Mouse (Mus musculus) kidney, adult 2 months (tissue): ENCODE data around the gene Akr1c13. TPM values are rescaled to one million over a fixed set of nuclear protein-coding genes. Genes with fewer than 3 reads are reported as not detected.
"Not testable (repeated sequence)": the region's sequence is repeated elsewhere in the genome, so short reads cannot be mapped to it uniquely, and the experiment has no call there.

ENCODE experiments used
- DNase-seq: peaks from one replicate; pipeline ENCODE4 v3.0.0; 2021
- H3K27ac ChIP-seq: fragments of 200-500 bp; 2 replicates; pipeline ENCODE4 v1.5.1; 2012; ENCODE audit warnings: low read depth, low read length, control low read depth, inconsistent platforms; ENCODE audit not compliant: insufficient read depth
- H3K27me3 ChIP-seq: fragments of 200-500 bp; replicated peaks from 2 replicates; pipeline ENCODE4 v1.6.1; 2012; ENCODE audit warnings: mild to moderate bottlenecking, moderate library complexity, low read length, inconsistent platforms; ENCODE audit not compliant: control insufficient read depth, insufficient read depth
- H3K36me3 ChIP-seq: fragments of 200-500 bp; 2 replicates; pipeline ENCODE4 v1.6.1; 2012; ENCODE audit warnings: mild to moderate bottlenecking, moderate library complexity, low read length, inconsistent platforms; ENCODE audit not compliant: control insufficient read depth, insufficient read depth
- H3K4me1 ChIP-seq: fragments of 200-500 bp; 2 replicates; pipeline ENCODE4 v1.6.1; 2011; ENCODE audit warnings: low read length; ENCODE audit not compliant: control insufficient read depth, insufficient read depth
- H3K4me3 ChIP-seq: fragments of 200-500 bp; 2 replicates; pipeline ENCODE4 v1.5.1; 2011; ENCODE audit warnings: mild to moderate bottlenecking, low read depth, low read length, control low read depth; ENCODE audit not compliant: insufficient read depth
- CTCF ChIP-seq: fragments of 200-500 bp; conservative IDR thresholded peaks from 2 replicates; pipeline ENCODE4 v1.5.1; 2011; ENCODE audit warnings: low read depth, mild to moderate bottlenecking, control low read depth, low read length, moderate library complexity, mixed read lengths; ENCODE audit not compliant: insufficient read depth, insufficient read length
- POLR2A ChIP-seq: fragments of 200-500 bp; IDR thresholded peaks from one replicate; pipeline ENCODE4 v1.6.1; 2011; ENCODE audit warnings: low read depth, low read length, control low read depth
- WGBS: fragments of 180-500 bp; shearing (Covaris S2); methylation state at CpG from one replicate; pipeline ENCODE4 v1.1.7; 2018; 5-methylcytosine and 5-hydroxymethylcytosine counted together
- polyA plus RNA-seq: library from polyadenylated mRNA; depleted of rRNA; stranded (reverse); fragments of >200 nt; gene quantifications from 2 replicates; pipeline ENCODE4 v1.2.3, GENCODE M21; 2012; rRNA removed

The Akr1c13 gene
- polyA plus RNA-seq: 12.8 and 17.2 TPM in 2 replicates

DNA sequence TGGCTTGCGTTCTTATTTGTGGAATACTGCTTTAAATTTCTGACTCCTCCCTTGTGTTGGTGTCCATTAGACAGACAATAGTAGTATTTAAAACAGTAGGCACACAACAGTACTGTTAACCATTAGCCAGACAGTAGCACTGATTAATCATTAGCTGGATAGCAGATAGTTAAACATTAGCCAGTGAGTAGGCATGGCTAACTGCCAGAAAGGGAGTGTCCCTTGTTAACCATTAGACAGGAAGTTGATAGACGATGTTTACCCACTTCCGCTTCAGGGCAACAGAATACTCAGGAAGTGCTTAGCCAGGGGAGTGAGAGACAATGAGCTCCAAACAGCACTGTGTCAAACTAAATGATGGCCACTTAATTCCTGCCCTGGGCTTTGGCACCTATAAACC, at the start of gene Akr1c13:
Gene Akr1c13, plus strand, starts transcription at position 247 of the 400 bp plus-strand sequence.
- no peaks in the 10 kb centered on the region for H3K36me3 ChIP-seq
- no peak within 1 kb of the TSS for H3K4me3 ChIP-seq
- H3K4me1 ChIP-seq: peaks cover 4% of the 10 kb centered on the region; the same call in 1 of the 2 replicates
- H3K27me3 ChIP-seq: no peaks in the 10 kb centered on the region
- TF ChIP-seq CTCF (no peak), POLR2A (no peak)
- H3K27ac ChIP-seq: peak within 1 kb of the TSS; percentile 3; the same call in 1 of the 2 replicates
- 34% methylated on average over 3 of the region's 3 CpGs for WGBS
- peak; percentile 81 for DNase-seq

DNA sequence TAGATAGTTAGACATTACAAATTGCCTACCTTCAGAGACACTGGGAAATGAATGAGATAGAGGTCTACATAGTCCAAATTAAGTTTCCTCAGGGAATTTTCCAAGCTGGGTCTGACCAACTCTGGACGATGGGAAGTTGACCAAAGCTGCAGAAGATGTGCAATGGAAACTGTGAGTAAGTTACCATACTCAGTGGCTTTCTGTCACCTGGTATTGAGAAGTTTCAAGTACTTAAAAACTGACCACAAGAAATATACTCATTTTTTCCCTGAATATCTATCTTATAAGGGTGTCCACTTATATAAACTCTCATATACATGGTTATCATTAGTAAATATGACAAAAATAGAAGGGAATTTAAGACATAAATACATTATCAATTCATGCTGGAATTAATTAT, 46.7 kb upstream of the Akr1c13 start:
- Histone ChIP-seq H3K4me3 (no peak overlapping the region), H3K36me3 (no peaks in the 10 kb centered on the region), H3K27ac (no peak overlapping the region), H3K27me3 (no peaks in the 10 kb centered on the region; the same call in 1 of the 2 replicates), H3K4me1 (no peaks in the 10 kb centered on the region)
- no peak for DNase-seq
- 74% methylated on average over 1 of the region's 1 CpGs for WGBS
- TF ChIP-seq CTCF: no peak
- TF ChIP-seq POLR2A: no peak

DNA sequence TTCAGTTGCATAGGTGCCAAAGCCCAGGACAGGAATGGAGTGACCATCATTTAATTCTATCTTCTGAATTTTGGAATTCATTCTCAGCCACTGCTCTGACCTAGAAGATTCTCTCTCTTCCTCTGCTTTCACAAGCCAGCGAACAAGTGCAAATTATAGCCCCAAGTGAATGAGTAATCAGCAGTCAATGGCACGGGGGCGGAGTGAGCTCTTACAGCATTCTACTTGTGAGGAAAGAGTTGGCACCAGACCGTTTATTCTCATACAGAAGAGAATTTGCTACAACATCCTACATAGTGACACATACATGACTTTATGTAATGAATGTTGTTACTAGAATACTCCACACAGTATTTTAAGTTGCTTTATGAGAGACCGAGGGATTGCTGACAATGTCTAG, 40.4 kb upstream of the Akr1c13 start, which contains the start of gene Akr1c18:
Gene Akr1c18, minus strand, starts transcription at position 137 of the 400 bp plus-strand sequence.
- TF ChIP-seq CTCF (no peak), POLR2A (no peak)
- Histone ChIP-seq H3K4me3 (no peak within 1 kb of the TSS), H3K27ac (no peak within 1 kb of the TSS), H3K36me3 (no peaks in the 10 kb centered on the region), H3K4me1 (no peaks in the 10 kb centered on the region), H3K27me3 (no peaks in the 10 kb centered on the region)
- WGBS: 31% methylated on average over 5 of the region's 5 CpGs
- peak; percentile 55 for DNase-seq

DNA sequence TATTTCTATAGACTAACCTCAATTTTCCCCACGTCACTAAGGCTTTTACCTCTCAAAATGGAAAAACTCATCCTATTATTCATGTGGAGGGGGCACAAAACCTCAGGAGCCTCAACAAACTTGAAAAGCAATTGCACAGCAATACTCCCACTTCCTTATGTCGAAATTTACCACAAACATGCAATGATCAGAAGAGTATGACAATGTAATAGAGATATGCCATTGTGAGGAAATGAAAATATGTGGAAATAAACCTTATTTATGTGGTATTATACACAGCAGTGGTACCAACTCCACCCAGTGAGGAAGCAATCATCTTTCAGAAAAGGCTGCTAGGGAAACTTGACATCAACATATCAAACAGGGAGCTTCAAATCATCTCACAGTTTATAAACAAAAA, 38.0 kb upstream of the Akr1c13 start:
- no peak overlapping the region for H3K27ac ChIP-seq
- no peak overlapping the region for H3K4me3 ChIP-seq
- no peak for TF ChIP-seq CTCF
- no peak for TF ChIP-seq POLR2A
- WGBS: 71% methylated on average over 2 of the region's 2 CpGs
- H3K36me3 ChIP-seq: no peaks in the 10 kb centered on the region
- no peak for DNase-seq
- H3K4me1 ChIP-seq: no peaks in the 10 kb centered on the region
- H3K27me3 ChIP-seq: no peaks in the 10 kb centered on the region

DNA sequence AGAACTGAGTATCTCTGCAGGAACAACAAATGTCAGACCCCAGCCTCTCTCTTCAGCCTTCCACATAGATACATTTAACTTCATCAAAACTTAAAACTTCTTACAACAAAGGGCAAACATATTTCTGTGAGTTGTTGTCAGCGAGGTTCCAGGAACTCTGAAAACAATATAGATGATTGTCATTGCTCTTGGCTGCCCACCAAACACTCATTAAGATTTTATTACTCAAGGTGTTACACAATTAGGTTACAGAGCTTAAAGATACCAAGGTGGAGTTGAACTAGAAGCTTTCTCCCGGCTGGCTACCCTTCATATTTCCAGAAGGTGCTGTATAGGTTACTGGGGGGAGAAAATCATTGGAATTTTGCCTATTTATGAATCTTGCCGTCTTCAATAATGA, 37.4 kb upstream of the Akr1c13 start:
- no peak for DNase-seq
- 59% methylated on average over 3 of the region's 3 CpGs for WGBS
- H3K36me3 ChIP-seq: no peaks in the 10 kb centered on the region
- no peaks in the 10 kb centered on the region for H3K4me1 ChIP-seq
- no peak overlapping the region for H3K27ac ChIP-seq
- TF ChIP-seq CTCF (no peak), POLR2A (no peak)
- H3K4me3 ChIP-seq: no peak overlapping the region
- H3K27me3 ChIP-seq: no peaks in the 10 kb centered on the region

DNA sequence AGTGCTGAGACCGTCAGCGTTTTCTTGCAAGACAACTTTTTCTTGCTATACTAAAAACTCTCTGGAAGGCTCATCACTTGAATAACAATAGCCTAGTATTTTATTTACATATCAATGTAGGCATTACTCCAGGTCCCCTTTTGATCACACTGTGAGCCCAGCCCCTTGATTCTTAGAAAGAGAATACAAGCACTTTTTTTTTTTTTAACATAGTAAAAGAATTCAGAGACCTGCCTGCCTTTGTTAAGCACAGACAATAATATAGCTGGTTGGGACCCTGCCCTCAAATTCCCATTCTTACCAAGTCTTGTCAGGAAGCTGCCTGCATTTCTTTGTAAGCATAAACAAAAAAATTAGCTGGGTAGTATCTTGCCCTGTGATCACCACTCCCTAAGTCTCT, 35.7 kb upstream of the Akr1c13 start:
- TF ChIP-seq POLR2A: no peak
- Histone ChIP-seq H3K27me3 (no peaks in the 10 kb centered on the region), H3K4me1 (no peaks in the 10 kb centered on the region), H3K4me3 (no peak overlapping the region), H3K36me3 (no peaks in the 10 kb centered on the region), H3K27ac (no peak overlapping the region)
- WGBS: 71% methylated on average over 2 of the region's 2 CpGs
- DNase-seq: no peak

DNA sequence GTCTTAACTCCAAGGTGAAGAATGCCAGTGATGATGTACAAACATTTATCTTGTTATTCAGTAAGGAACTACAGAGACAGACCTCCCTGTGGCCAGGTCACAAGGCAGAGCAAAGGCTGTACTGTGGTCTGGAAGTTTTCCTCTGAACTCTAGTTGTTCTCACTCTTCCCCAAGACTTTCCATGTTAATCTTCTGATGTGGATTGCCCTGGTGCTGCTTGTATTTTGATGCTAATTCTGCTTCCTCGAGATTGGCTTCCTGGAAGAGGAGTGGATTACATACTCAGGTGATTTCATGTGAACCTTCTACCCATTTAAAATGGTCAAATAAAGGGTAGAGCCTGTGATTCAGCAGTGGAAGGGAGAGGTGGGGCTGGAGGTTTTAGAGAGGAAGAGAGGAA, 22.9 kb upstream of the Akr1c13 start:
- Histone ChIP-seq H3K4me3 (no peak overlapping the region), H3K4me1 (no peaks in the 10 kb centered on the region), H3K27ac (no peak overlapping the region), H3K27me3 (no peaks in the 10 kb centered on the region), H3K36me3 (no peaks in the 10 kb centered on the region)
- DNase-seq: no peak
- no peak for TF ChIP-seq POLR2A
- no peak for TF ChIP-seq CTCF
- WGBS: 44% methylated on average over 1 of the region's 1 CpGs

DNA sequence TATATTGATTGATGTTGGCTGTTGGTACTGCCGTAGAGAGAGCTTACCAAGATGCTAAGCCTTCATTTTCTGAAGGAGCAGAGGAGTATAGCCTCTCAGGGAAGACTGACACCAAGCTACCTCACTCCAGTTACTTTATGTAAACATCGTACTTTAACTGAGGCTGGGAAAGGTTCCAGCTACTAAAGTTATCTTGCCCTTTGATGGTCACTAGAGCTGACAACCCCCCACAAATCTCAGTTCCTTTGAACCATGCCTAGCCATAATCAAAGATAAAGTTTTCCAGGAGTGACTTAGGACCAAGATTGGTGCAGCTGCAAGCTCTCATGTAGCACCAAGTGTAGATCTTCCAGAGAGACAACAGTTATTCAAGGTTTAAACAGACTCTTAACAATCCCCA, 18.0 kb upstream of the Akr1c13 start:
- H3K27ac ChIP-seq: no peak overlapping the region
- DNase-seq: no peak
- no peaks in the 10 kb centered on the region for H3K36me3 ChIP-seq
- H3K27me3 ChIP-seq: no peaks in the 10 kb centered on the region
- H3K4me3 ChIP-seq: no peak overlapping the region
- no peaks in the 10 kb centered on the region for H3K4me1 ChIP-seq
- WGBS: 21% methylated on average over 2 of the region's 2 CpGs
- no peak for TF ChIP-seq POLR2A
- no peak for TF ChIP-seq CTCF

DNA sequence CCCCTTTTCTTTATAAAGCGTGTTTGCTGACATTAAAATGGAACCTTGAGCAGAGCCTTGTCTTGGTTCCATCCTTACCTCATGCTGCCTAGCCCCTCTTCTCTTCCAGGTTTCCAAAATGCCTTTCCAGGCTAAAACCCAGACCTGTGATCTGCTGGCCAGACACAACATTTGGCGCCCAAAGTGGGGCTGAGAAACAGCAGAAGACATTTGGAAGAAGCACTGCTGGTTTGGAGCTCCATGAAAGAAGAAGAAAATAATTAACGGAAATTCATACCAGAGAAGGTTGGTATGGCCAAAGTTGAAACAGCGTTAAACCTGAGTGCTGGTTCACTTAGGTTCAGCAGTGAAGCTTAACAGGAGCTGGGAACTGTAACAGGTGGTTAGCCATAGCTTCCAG, 9.6 kb upstream of the Akr1c13 start:
- H3K4me1 ChIP-seq, H3K27me3 ChIP-seq, H3K4me3 ChIP-seq, H3K27ac ChIP-seq, H3K36me3 ChIP-seq, DNase-seq: not testable (repeated sequence)
- WGBS: 88% methylated on average over 4 of the region's 4 CpGs
